Mouse (Mus musculus) lung, embryonic 15.5 days (tissue): ENCODE data around the gene Nav2. TPM values are rescaled to one million over a fixed set of nuclear protein-coding genes. Genes with fewer than 3 reads are reported as not detected.

Source experiments
- ATAC-seq: fragments of 200-750 bp; cut with Nextera tagmentation; 2 replicates; pipeline ENCODE4 v1.8.0; 2017; ENCODE audit warnings: moderate number of reproducible peaks, borderline replicate concordance; ENCODE audit not compliant: low FRiP score, low TSS enrichment; ENCODE audit errors: extremely low read depth
- H3K27ac ChIP-seq: fragments of 300-500 bp; sonication (generic); 2 replicates; pipeline ENCODE4 v1.5.1; 2015; ENCODE audit warnings: moderate library complexity, mild to moderate bottlenecking, inconsistent platforms
- H3K27me3 ChIP-seq: fragments of 300-500 bp; sonication (generic); 2 replicates; pipeline ENCODE4 v1.6.1; 2015; ENCODE audit warnings: inconsistent platforms
- H3K36me3 ChIP-seq: fragments of 300-500 bp; sonication (generic); 2 replicates; pipeline ENCODE4 v1.6.1; 2015; ENCODE audit warnings: inconsistent platforms
- H3K4me1 ChIP-seq: fragments of 300-500 bp; sonication (generic); 2 replicates; pipeline ENCODE4 v1.6.1; 2015; ENCODE audit warnings: inconsistent platforms
- H3K4me2 ChIP-seq: fragments of 300-500 bp; sonication (generic); 2 replicates; pipeline ENCODE4 v1.6.1; 2015; ENCODE audit warnings: inconsistent platforms, mild to moderate bottlenecking, moderate library complexity
- H3K4me3 ChIP-seq: fragments of 300-500 bp; sonication (generic); 2 replicates; pipeline ENCODE4 v1.5.1; 2015; ENCODE audit warnings: mild to moderate bottlenecking, inconsistent platforms
- H3K9ac ChIP-seq: fragments of 300-500 bp; sonication (generic); 2 replicates; pipeline ENCODE4 v1.6.1; 2015; ENCODE audit warnings: inconsistent platforms
- H3K9me3 ChIP-seq: fragments of 300-500 bp; sonication (generic); 2 replicates; pipeline ENCODE4 v1.6.1; 2016; ENCODE audit warnings: inconsistent platforms
- WGBS: fragments of 180-500 bp; shearing (Covaris S2); methylation state at CpG from one replicate; pipeline ENCODE4 v1.1.7; 2015; 5-methylcytosine and 5-hydroxymethylcytosine counted together
- polyA plus RNA-seq: library from polyadenylated mRNA; unstranded; fragments of >200 nt; fragmentation: Nextera tagmentation; extraction: Ambion mirVana; gene quantifications from 2 replicates; pipeline ENCODE4 v1.2.1, GENCODE M21; 2015

Nav2 gene
- polyA plus RNA-seq, 1 experiment from 2014 or later = 27.6 TPM

GRCm38 (mm10) chr7:49206775-49207676, 298.5 kb downstream of the Nav2 start:
- no peak overlapping the region for H3K9ac ChIP-seq
- H3K27ac ChIP-seq = no peak overlapping the region
- no peaks in the 10 kb centered on the region for H3K27me3 ChIP-seq
- no peaks in the 10 kb centered on the region for H3K9me3 ChIP-seq
- no peaks in the 10 kb centered on the region for H3K36me3 ChIP-seq
- no peak for ATAC-seq
- H3K4me2 ChIP-seq = no peak overlapping the region
- H3K4me3 ChIP-seq = no peak overlapping the region
- WGBS = 47% methylated on average over 5 of the region's 5 CpGs
- H3K4me1 ChIP-seq = no peaks in the 10 kb centered on the region

GRCm38 (mm10) chr7:49209526-49209925, 301.0 kb downstream of the Nav2 start:
- Histone ChIP-seq H3K9ac (no peak overlapping the region), H3K36me3 (no peaks in the 10 kb centered on the region), H3K27me3 (no peaks in the 10 kb centered on the region), H3K9me3 (no peaks in the 10 kb centered on the region), H3K4me2 (no peak overlapping the region), H3K27ac (no peak overlapping the region), H3K4me1 (no peaks in the 10 kb centered on the region), H3K4me3 (no peak overlapping the region)
- no peak for ATAC-seq
- WGBS = 73% methylated on average over 7 of the region's 7 CpGs

GRCm38 (mm10) chr7:49210721-49211120, 302.2 kb downstream of the Nav2 start:
- Histone ChIP-seq H3K36me3 (no peaks in the 10 kb centered on the region), H3K27me3 (no peaks in the 10 kb centered on the region), H3K4me2 (no peak overlapping the region), H3K9ac (no peak overlapping the region), H3K4me3 (no peak overlapping the region), H3K9me3 (no peaks in the 10 kb centered on the region), H3K27ac (no peak overlapping the region), H3K4me1 (no peaks in the 10 kb centered on the region)
- ATAC-seq = no peak
- 83% methylated on average over 8 of the region's 8 CpGs for WGBS

- 67% methylated on average over 4 of the region's 4 CpGs for WGBS
- Histone ChIP-seq H3K36me3 (no peaks in the 10 kb centered on the region), H3K27ac (no peak overlapping the region), H3K4me1 (no peaks in the 10 kb centered on the region), H3K9me3 (no peaks in the 10 kb centered on the region), H3K4me2 (no peak overlapping the region), H3K27me3 (no peaks in the 10 kb centered on the region), H3K9ac (no peak overlapping the region), H3K4me3 (no peak overlapping the region)
- no peak for ATAC-seq
These were observed 304.5 kb downstream of the Nav2 start for GRCm38 (mm10) chr7:49213011-49213410.

GRCm38 (mm10) chr7:49217786-49218185, 309.3 kb downstream of the Nav2 start:
- 71% methylated on average over 6 of the region's 6 CpGs for WGBS
- no peaks in the 10 kb centered on the region for H3K9me3 ChIP-seq
- H3K4me1 ChIP-seq = no peaks in the 10 kb centered on the region

GRCm38 (mm10) chr7:49225741-49226140, 317.2 kb downstream of the Nav2 start:
- no peak overlapping the region for H3K4me3 ChIP-seq
- no peaks in the 10 kb centered on the region for H3K9me3 ChIP-seq
- ATAC-seq = no peak
- no peaks in the 10 kb centered on the region for H3K4me1 ChIP-seq
- WGBS = 41% methylated on average over 5 of the region's 5 CpGs
- no peaks in the 10 kb centered on the region for H3K36me3 ChIP-seq
- no peak overlapping the region for H3K9ac ChIP-seq
- no peaks in the 10 kb centered on the region for H3K27me3 ChIP-seq
- H3K27ac ChIP-seq = no peak overlapping the region
- no peak overlapping the region for H3K4me2 ChIP-seq

More at GRCm38 (mm10) chr7:49217786-49218185, 309.3 kb downstream of the Nav2 start:
- Histone ChIP-seq H3K36me3 (no peaks in the 10 kb centered on the region), H3K4me2 (no peak overlapping the region), H3K27ac (no peak overlapping the region), H3K4me3 (no peak overlapping the region), H3K9ac (no peak overlapping the region), H3K27me3 (no peaks in the 10 kb centered on the region)
- ATAC-seq = no peak

- H3K4me2 ChIP-seq = no peak overlapping the region
- H3K27me3 ChIP-seq = no peaks in the 10 kb centered on the region
- no peak overlapping the region for H3K9ac ChIP-seq
- H3K27ac ChIP-seq = no peak overlapping the region
- no peaks in the 10 kb centered on the region for H3K9me3 ChIP-seq
- 94% methylated on average over 2 of the region's 2 CpGs for WGBS
- ATAC-seq = no peak
- no peak overlapping the region for H3K4me3 ChIP-seq
- H3K4me1 ChIP-seq = peaks cover 25% of the 10 kb centered on the region
- no peaks in the 10 kb centered on the region for H3K36me3 ChIP-seq
These were observed 324.5 kb downstream of the Nav2 start for GRCm38 (mm10) chr7:49232969-49233368.

GRCm38 (mm10) chr7:49234288-49234687, 325.8 kb downstream of the Nav2 start:
- Histone ChIP-seq H3K27ac (0 out of 2 replicates have a peak overlapping the region, but pooled peaks have one; percentile 38), H3K27me3 (no peaks in the 10 kb centered on the region), H3K36me3 (no peaks in the 10 kb centered on the region), H3K4me3 (no peak overlapping the region), H3K9me3 (no peaks in the 10 kb centered on the region), H3K4me1 (peaks cover 25% of the 10 kb centered on the region), H3K9ac (no peak overlapping the region), H3K4me2 (no peak overlapping the region)
- WGBS = 52% methylated on average over 8 of the region's 8 CpGs
- ATAC-seq = no peak

- WGBS = 19% methylated on average over 9 of the region's 9 CpGs
- Histone ChIP-seq H3K4me1 (peaks cover 25% of the 10 kb centered on the region), H3K4me2 (0 out of 2 replicates have a peak overlapping the region, but pooled peaks have one; percentile 3), H3K27ac (peak overlapping the region; percentile 42; the same call in 1 of the 2 replicates), H3K36me3 (no peaks in the 10 kb centered on the region), H3K9me3 (no peaks in the 10 kb centered on the region), H3K4me3 (no peak overlapping the region), H3K27me3 (no peaks in the 10 kb centered on the region), H3K9ac (no peak overlapping the region)
- peak; percentile 44; the same call in 1 of the 2 replicates for ATAC-seq
These were observed 326.8 kb downstream of the Nav2 start for GRCm38 (mm10) chr7:49235271-49235681.

- H3K4me1 ChIP-seq = peaks cover 25% of the 10 kb centered on the region
- 47% methylated on average over 3 of the region's 3 CpGs for WGBS
- peak overlapping the region; percentile 42 for H3K27ac ChIP-seq
- H3K9me3 ChIP-seq = no peaks in the 10 kb centered on the region
- H3K9ac ChIP-seq = no peak overlapping the region
- no peak for ATAC-seq
- no peaks in the 10 kb centered on the region for H3K27me3 ChIP-seq
- H3K4me3 ChIP-seq = no peak overlapping the region
- no peak overlapping the region for H3K4me2 ChIP-seq
- H3K36me3 ChIP-seq = no peaks in the 10 kb centered on the region
These were observed 327.3 kb downstream of the Nav2 start for GRCm38 (mm10) chr7:49235821-49236220.

- 80% methylated on average over 7 of the region's 7 CpGs for WGBS
- Histone ChIP-seq H3K36me3 (no peaks in the 10 kb centered on the region), H3K9me3 (no peaks in the 10 kb centered on the region), H3K4me1 (peaks cover 23% of the 10 kb centered on the region), H3K4me3 (no peak overlapping the region), H3K27ac (no peak overlapping the region), H3K4me2 (no peak overlapping the region), H3K9ac (no peak overlapping the region), H3K27me3 (no peaks in the 10 kb centered on the region)
- ATAC-seq = no peak
These were observed 331.9 kb downstream of the Nav2 start for GRCm38 (mm10) chr7:49240461-49240860.

- ATAC-seq = no peak
- Histone ChIP-seq H3K4me2 (no peak overlapping the region), H3K27me3 (no peaks in the 10 kb centered on the region), H3K36me3 (no peaks in the 10 kb centered on the region), H3K9me3 (no peaks in the 10 kb centered on the region), H3K9ac (no peak overlapping the region), H3K4me1 (peaks cover 20% of the 10 kb centered on the region), H3K4me3 (no peak overlapping the region), H3K27ac (no peak overlapping the region)
- WGBS = 73% methylated on average over 3 of the region's 3 CpGs
These were observed 332.8 kb downstream of the Nav2 start for GRCm38 (mm10) chr7:49241229-49241751.
